Comparison of ENCODE assay signal across 7 mouse cellular contexts in genomic region chr7:118116787-118117538, GRCm38 (mm10). TPM values are rescaled to one million over a fixed set of nuclear protein-coding genes. Genes with fewer than 3 reads are reported as not detected.
DNase-seq lines count a peak whose midpoint lies in the region; ATAC-seq lines count a peak whose summit lies in the region.

No protein-coding gene starts in this region.

- ATAC-seq in megakaryocyte, adult 5-6 weeks (ENCODE audit: poor library complexity, severe bottlenecking), result no peak
- 0 out of 2 replicates have a peak, but pooled peaks have one; percentile 3 for ATAC-seq in forebrain, embryonic 13.5 days
- ATAC-seq in liver, embryonic 13.5 days (ENCODE audit: low read depth), result peak; percentile 2
- no peak for ATAC-seq in stomach, embryonic 16.5 days (ENCODE audit: insufficient read depth, low FRiP score)

- WGBS in forebrain, embryonic 13.5 days, result 13% methylated on average over 8 of the region's 8 CpGs
- WGBS in liver, embryonic 13.5 days (ENCODE audit: insufficient replicate concordance), result 13% methylated on average over 8 of the region's 8 CpGs
- WGBS in stomach, embryonic 16.5 days, result 17% methylated on average over 8 of the region's 8 CpGs

- peaks cover 71% of the 10 kb centered on the region for H3K4me1 ChIP-seq in megakaryocyte, embryonic 14.5 days
- peaks cover 40% of the 10 kb centered on the region for H3K4me1 ChIP-seq in forebrain, embryonic 13.5 days
- peaks cover 61% of the 10 kb centered on the region for H3K4me1 ChIP-seq in liver, embryonic 13.5 days (replicated peaks)
- peaks cover 27% of the 10 kb centered on the region for H3K4me1 ChIP-seq in stomach, embryonic 16.5 days (ENCODE audit: control insufficient read depth, insufficient read depth, low read length)

- no peaks in the 10 kb centered on the region for H3K9me3 ChIP-seq in megakaryocyte, embryonic 14.5 days
- no peaks in the 10 kb centered on the region for H3K9me3 ChIP-seq in forebrain, embryonic 13.5 days (replicated peaks)
- H3K9me3 ChIP-seq in liver, embryonic 13.5 days (replicated peaks), result no peaks in the 10 kb centered on the region
- no peaks in the 10 kb centered on the region for H3K9me3 ChIP-seq in stomach, embryonic 16.5 days (replicated peaks; ENCODE audit: control insufficient read depth, low read length)

- no peak for DNase-seq in liver, embryonic 13.5 days
- no peak for DNase-seq in gastrocnemius, postnatal 10 days
- DNase-seq in kidney, adult 18-20 months, result no peak

- H3K9ac ChIP-seq in forebrain, embryonic 13.5 days, result peak overlapping the region; percentile 68; the same call in 1 of the 2 replicates
- H3K9ac ChIP-seq in liver, embryonic 13.5 days, result peak overlapping the region; percentile 69
- no peak overlapping the region for H3K9ac ChIP-seq in stomach, embryonic 16.5 days (ENCODE audit: low read length)

- H3K27ac ChIP-seq in forebrain, embryonic 13.5 days, result peak overlapping the region; percentile 57
- H3K27ac ChIP-seq in liver, embryonic 13.5 days, result peak overlapping the region; percentile 87
- no peak overlapping the region for H3K27ac ChIP-seq in stomach, embryonic 16.5 days (ENCODE audit: low read length)

- H3K36me3 ChIP-seq in megakaryocyte, embryonic 14.5 days (replicated peaks; ENCODE audit: low read length), result peaks cover 69% of the 10 kb centered on the region
- H3K36me3 ChIP-seq in forebrain, embryonic 13.5 days (ENCODE audit: poor library complexity, severe bottlenecking), result peaks cover 70% of the 10 kb centered on the region
- peaks cover 73% of the 10 kb centered on the region for H3K36me3 ChIP-seq in liver, embryonic 13.5 days
- H3K36me3 ChIP-seq in stomach, embryonic 16.5 days (ENCODE audit: control insufficient read depth, insufficient read depth, low read length), result peaks cover 26% of the 10 kb centered on the region; the same call in 1 of the 2 replicates

- peak overlapping the region; percentile 97 for H3K4me2 ChIP-seq in forebrain, embryonic 13.5 days
- H3K4me2 ChIP-seq in liver, embryonic 13.5 days, result peak overlapping the region; percentile 88
- peak overlapping the region; percentile 73 for H3K4me2 ChIP-seq in stomach, embryonic 16.5 days (ENCODE audit: low read depth, low read length)

- H3K27me3 ChIP-seq in megakaryocyte, embryonic 14.5 days (replicated peaks), result no peaks in the 10 kb centered on the region
- no peaks in the 10 kb centered on the region for H3K27me3 ChIP-seq in forebrain, embryonic 13.5 days
- H3K27me3 ChIP-seq in liver, embryonic 13.5 days, result no peaks in the 10 kb centered on the region
- H3K27me3 ChIP-seq in stomach, embryonic 16.5 days (ENCODE audit: control insufficient read depth, insufficient read depth, low read length), result no peaks in the 10 kb centered on the region

- H3K4me3 ChIP-seq in megakaryocyte, embryonic 14.5 days (replicated peaks), result peak overlapping the region; percentile 86
- peak overlapping the region; percentile 96 for H3K4me3 ChIP-seq in forebrain, embryonic 13.5 days
- H3K4me3 ChIP-seq in liver, embryonic 13.5 days (replicated peaks), result peak overlapping the region; percentile 94
- H3K4me3 ChIP-seq in stomach, embryonic 16.5 days (replicated peaks; ENCODE audit: low read length), result peak overlapping the region; percentile 76

RNA-seq across cellular contexts. Expression of gene Rps15a, which starts 1.0 kb away (rescaled TPM):
- polyA plus RNA-seq in megakaryocyte, embryonic 14.5 days (2012; ENCODE audit: insufficient read depth, low replicate concordance), result 17.8 TPM in 1 of 2 replicates, not detected in the other
- 1,555 and 1,680 TPM in 2 replicates for total RNA-seq in megakaryocyte, adult 5-6 weeks (2015)
- total RNA-seq in megakaryocyte, adult 5-6 weeks (2017), result 559 and 757 TPM in 2 replicates
- polyA plus RNA-seq in forebrain, embryonic 13.5 days (2015; fragmentation: Nextera tagmentation; extraction: Ambion mirVana), result 632 and 719 TPM in 2 replicates
- 574 and 594 TPM in 2 replicates for polyA plus RNA-seq in liver, embryonic 13.5 days (2015; fragmentation: Nextera tagmentation; extraction: Ambion mirVana)
- 598 and 707 TPM in 2 replicates for polyA plus RNA-seq in stomach, embryonic 16.5 days (2015; fragmentation: Nextera tagmentation; extraction: Ambion mirVana)
- 100 to 1,000 TPM; 774 to 816 TPM for total RNA-seq in gastrocnemius, postnatal 10 days (2021)

RNA-seq across cellular contexts. Expression of gene Arl6ip1, which starts 12.5 kb away (rescaled TPM):
- 8.6 and 11.6 TPM in 2 replicates for polyA plus RNA-seq in megakaryocyte, embryonic 14.5 days (2012; ENCODE audit: insufficient read depth, low replicate concordance)
- total RNA-seq in megakaryocyte, adult 5-6 weeks (2015), result 322 and 348 TPM in 2 replicates
- total RNA-seq in megakaryocyte, adult 5-6 weeks (2017), result 267 and 301 TPM in 2 replicates
- 696 and 753 TPM in 2 replicates for polyA plus RNA-seq in forebrain, embryonic 13.5 days (2015; fragmentation: Nextera tagmentation; extraction: Ambion mirVana)
- 390 and 411 TPM in 2 replicates for polyA plus RNA-seq in liver, embryonic 13.5 days (2015; fragmentation: Nextera tagmentation; extraction: Ambion mirVana)
- polyA plus RNA-seq in stomach, embryonic 16.5 days (2015; fragmentation: Nextera tagmentation; extraction: Ambion mirVana), result 340 and 363 TPM in 2 replicates
- 10 to 100 TPM; 31.4 to 35.8 TPM for total RNA-seq in gastrocnemius, postnatal 10 days (2021)

Comparison
In these comparisons a context has a peak if more than half of its experiments do, and no peak if none do; other contexts are left out.
1. ATAC-seq: peak in forebrain, embryonic 13.5 days (single experiment) and liver, embryonic 13.5 days (single experiment); none in megakaryocyte, adult 5-6 weeks (single experiment) and stomach, embryonic 16.5 days (single experiment).
2. RNA of gene Rps15a, which starts 1.0 kb away (polyA plus RNA-seq): 632 to 719 TPM in forebrain, embryonic 13.5 days, 598 to 707 TPM in stomach, embryonic 16.5 days and 574 to 594 TPM in liver, embryonic 13.5 days; 17.8 TPM in megakaryocyte, embryonic 14.5 days; every median in the first group is over 10 times any median in the second.
3. RNA of gene Arl6ip1, which starts 12.5 kb away (polyA plus RNA-seq): 696 to 753 TPM in forebrain, embryonic 13.5 days, 390 to 411 TPM in liver, embryonic 13.5 days and 340 to 363 TPM in stomach, embryonic 16.5 days; 8.6 to 11.6 TPM in megakaryocyte, embryonic 14.5 days; every median in the first group is over 10 times any median in the second.
4. Peak in every context shown above with its lines, with median percentiles within 50 percentile points of each other: H3K4me3 ChIP-seq and H3K4me2 ChIP-seq.